Mouse (Mus musculus) ES-E14 (cell line): ENCODE measurements around the gene Sgsm3. TPM values are rescaled to one million over a fixed set of nuclear protein-coding genes. Genes with fewer than 3 reads are reported as not detected.
"Not testable (repeated sequence)": the region's sequence is repeated elsewhere in the genome, so short reads cannot be mapped to it uniquely, and the experiment has no call there.

Source experiments
- DNase-seq: peaks from one replicate; pipeline ENCODE4 v3.0.0-alpha.2; 2013; ENCODE audit warnings: low read depth, low spot score
- H3K27ac ChIP-seq: 2 replicates; pipeline ENCODE4 v1.5.1; 2012; ENCODE audit warnings: low read depth, mild to moderate bottlenecking, low read length, moderate library complexity, mixed read lengths; ENCODE audit not compliant: poor library complexity, insufficient read depth, severe bottlenecking
- H3K36me3 ChIP-seq: 2 replicates; pipeline ENCODE4 v1.6.1; 2012; ENCODE audit warnings: mild to moderate bottlenecking, low read length, moderate library complexity, mixed read lengths; ENCODE audit not compliant: control insufficient read depth, poor library complexity, insufficient read depth, severe bottlenecking
- H3K4me1 ChIP-seq, 2 experiments: fragments of 150-350 bp in 1 of 2; sonication (generic) in 1 of 2; 2 replicates each; pipeline ENCODE4 v1.6.1; 2012; ENCODE audit warnings: low read length in 2 of 2, mild to moderate bottlenecking in 1 of 2, mixed read lengths in 1 of 2; ENCODE audit not compliant: control insufficient read depth in 2 of 2, insufficient read depth in 2 of 2, poor library complexity in 1 of 2
- H3K4me3 ChIP-seq, 2 experiments: fragments of 150-350 bp in 1 of 2; sonication (generic) in 1 of 2; 2 replicates each; pipeline ENCODE4 v1.5.1; 2012; ENCODE audit warnings: low read length in 2 of 2, low read depth in 1 of 2, mild to moderate bottlenecking in 1 of 2, mixed read lengths in 1 of 2; ENCODE audit not compliant: insufficient read depth in 1 of 2, poor library complexity in 1 of 2, severe bottlenecking in 1 of 2
- H3K9ac ChIP-seq: 2 replicates; pipeline ENCODE4 v1.6.1; 2012; ENCODE audit warnings: low read depth, mild to moderate bottlenecking, low read length, mixed read lengths; ENCODE audit not compliant: poor library complexity, insufficient read depth, severe bottlenecking
- H3K9me3 ChIP-seq: fragments of 150-350 bp; sonication (generic); 2 replicates; pipeline ENCODE4 v1.6.1; 2012; ENCODE audit warnings: low read depth, mild to moderate bottlenecking, low read length; ENCODE audit not compliant: control insufficient read depth, insufficient read depth
- CHD2 ChIP-seq: IDR thresholded peaks from 2 replicates; pipeline ENCODE4 v1.6.1; 2014; ENCODE audit warnings: mild to moderate bottlenecking, low read depth, low read length, inconsistent platforms
- HCFC1 ChIP-seq: IDR thresholded peaks from 2 replicates; pipeline ENCODE4 v1.6.1; 2012; ENCODE audit warnings: low read length, inconsistent platforms, borderline replicate concordance; ENCODE audit not compliant: insufficient read depth
- MAFK ChIP-seq: IDR thresholded peaks from 2 replicates; pipeline ENCODE4 v1.6.1; 2014; ENCODE audit warnings: mild to moderate bottlenecking, low read depth, low read length, inconsistent platforms; ENCODE audit not compliant: insufficient read depth
- ZC3H11A ChIP-seq: IDR thresholded peaks from 2 replicates; pipeline ENCODE4 v1.6.1; 2012; ENCODE audit warnings: low read depth, mild to moderate bottlenecking, inconsistent platforms, low read length, borderline replicate concordance
- ZNF384 ChIP-seq: IDR thresholded peaks from 2 replicates; pipeline ENCODE4 v1.6.1; 2012; ENCODE audit warnings: low read depth, low read length, inconsistent platforms
- in situ Hi-C, 2 experiments: fragments of 600-800 bp; cut with MboI; formaldehyde crosslinking; loops; one replicate each; pipeline ENCODE4 v1.15.1; 2025; ENCODE audit warnings: low sequenced_read_pairs in 2 of 2, inconsistent platforms in 1 of 2; ENCODE audit not compliant: unreplicated experiment in 2 of 2
- total RNA-seq: library from RNA; depleted of rRNA; stranded (reverse); fragments of 300-350 nt; gene quantifications from 2 replicates; pipeline ENCODE4 v1.2.3, GENCODE M21; 2012; rRNA removed

Sgsm3 gene
- 51.6 and 71.9 TPM in 2 replicates for total RNA-seq

DNA sequence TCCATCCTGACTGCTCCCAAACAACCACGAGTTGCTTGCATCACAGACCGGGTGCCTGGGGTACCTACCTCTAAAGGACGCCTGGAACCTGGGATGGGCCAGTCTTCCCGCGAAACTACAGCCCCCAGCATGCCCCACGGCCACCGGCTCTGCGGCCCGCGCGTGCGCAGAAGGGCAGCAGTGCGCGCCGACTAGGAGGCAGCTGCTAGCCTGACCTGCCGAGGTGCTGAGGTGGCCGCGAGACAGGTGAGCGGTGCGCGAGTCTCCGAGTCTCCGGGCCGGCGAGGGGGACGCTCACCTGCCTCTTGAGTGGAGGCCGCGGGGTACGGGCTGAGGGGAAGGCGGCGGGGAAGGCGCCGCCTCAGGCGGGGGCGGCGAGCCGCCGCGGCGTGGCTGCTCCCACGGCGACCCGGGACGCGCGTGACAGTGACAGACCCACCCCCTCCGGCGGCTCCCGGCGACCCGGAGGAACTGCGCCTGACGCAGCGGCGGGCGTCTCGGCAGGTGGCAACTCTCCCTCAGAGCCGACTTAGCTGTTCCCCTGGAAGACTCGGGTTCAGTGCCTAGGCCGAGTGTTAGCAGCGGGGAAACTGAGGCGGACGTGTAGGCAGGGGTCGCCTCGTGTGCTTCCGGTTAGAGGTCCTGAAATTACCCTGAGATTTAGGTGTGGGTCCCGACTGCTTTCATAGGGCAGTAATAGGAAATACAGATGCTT is at the start of gene Sgsm3:
Gene Sgsm3, plus strand, starts transcription at position 146 of the 715 bp plus-strand sequence.
- Histone ChIP-seq H3K9ac (peak within 1 kb of the TSS; percentile 89), H3K36me3 (no peaks in the 10 kb centered on the region), H3K9me3 (no peaks in the 10 kb centered on the region), H3K4me1 (peaks cover 0 to 5% of the 10 kb centered on the region in 2 experiments; a peak in 1 of 4 replicates), H3K4me3 (peak within 1 kb of the TSS; percentile 76 to 98), H3K27ac (no peak within 1 kb of the TSS)
- peak; percentile 75 for DNase-seq
- TF ChIP-seq ZNF384, result no peak
- TF ChIP-seq HCFC1, result peak; percentile 97
- TF ChIP-seq ZC3H11A, result no peak
- in situ Hi-C loops, result no loop called here

DNA sequence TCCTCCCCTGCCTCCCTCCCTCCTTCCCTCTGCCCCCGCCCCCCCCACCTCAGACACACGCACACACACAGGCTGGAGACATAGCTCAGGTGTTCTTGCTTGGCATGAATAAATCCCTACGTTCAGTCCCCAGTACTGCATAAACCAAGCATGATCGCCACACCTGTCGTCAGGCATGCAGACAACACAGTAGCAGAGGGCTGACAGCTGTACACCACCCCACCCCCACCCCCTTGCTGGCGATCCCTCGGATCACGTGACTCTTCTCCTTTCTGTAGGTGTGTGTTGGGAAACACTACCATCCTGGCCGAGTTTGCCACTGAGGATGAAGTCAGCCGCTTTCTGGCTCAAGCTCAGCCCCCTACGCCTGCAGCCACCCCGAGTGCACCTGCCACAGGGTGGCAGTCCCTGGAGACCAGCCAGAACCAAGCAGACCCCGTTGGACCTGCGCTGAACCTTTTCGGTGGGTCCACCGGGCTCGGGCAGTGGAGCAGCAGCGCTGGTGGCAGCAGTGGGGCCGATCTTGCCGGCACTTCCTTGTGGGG is 48.7 kb upstream of the Sgsm3 start:
- Histone ChIP-seq H3K9ac (peak overlapping the region; percentile 45; the same call in 1 of the 2 replicates), H3K4me3 (peak overlapping the region; percentile 57 to 65)
- in situ Hi-C loops, result no loop called here

DNA sequence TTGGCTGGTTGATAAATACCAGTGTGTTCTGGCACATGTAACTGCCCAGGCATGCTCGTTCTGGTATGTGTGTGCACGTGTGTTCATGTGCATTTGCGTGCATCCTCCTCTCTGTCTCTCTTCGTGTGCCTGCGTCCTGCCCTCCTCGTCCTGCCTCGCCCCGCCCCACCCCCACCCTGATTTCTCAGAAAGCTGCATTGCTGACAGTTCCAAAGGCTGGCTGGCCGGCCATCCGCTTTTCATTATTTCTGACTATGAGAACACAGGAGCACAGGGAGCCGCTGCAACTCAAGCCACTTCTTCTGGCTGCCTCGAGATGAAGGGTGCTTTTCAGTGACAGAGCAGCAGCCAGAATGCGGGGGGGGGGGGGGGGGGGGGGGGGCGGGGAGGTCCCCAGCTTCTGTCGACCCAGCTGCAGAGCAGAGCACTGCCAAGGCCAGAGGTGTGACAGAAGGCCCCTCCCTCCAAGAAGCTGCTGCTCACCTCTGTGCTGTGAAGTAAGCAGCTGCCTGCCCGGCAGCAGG is 47.5 kb upstream of the Sgsm3 start:
- peaks cover 12% of the 10 kb centered on the region; the same call in 1 of the 2 replicates for H3K36me3 ChIP-seq
- peak; percentile 79; the same call in 1 of the 2 replicates for TF ChIP-seq ZNF384
- TF ChIP-seq HCFC1, result no peak
- TF ChIP-seq ZC3H11A, result no peak
- TF ChIP-seq CHD2, result no peak
- TF ChIP-seq MAFK, result no peak
- peaks cover 5 to 14% of the 10 kb centered on the region in 2 experiments; a peak in 3 of 4 replicates for H3K4me1 ChIP-seq
- in situ Hi-C loops, result no loop called here
- H3K9me3 ChIP-seq, result no peaks in the 10 kb centered on the region
- DNase-seq, result no peak
- 0 out of 2 replicates have a peak overlapping the region, but pooled peaks have one; percentile 43 for H3K27ac ChIP-seq
- H3K4me3 ChIP-seq, result peak overlapping the region; percentile 2 to 12; a peak in 1 of 4 replicates
- no peak overlapping the region for H3K9ac ChIP-seq

More for the DNA sequence above, 48.7 kb upstream of the Sgsm3 start:
- no peaks in the 10 kb centered on the region for H3K9me3 ChIP-seq
- H3K27ac ChIP-seq, result no peak overlapping the region; the same call in 1 of the 2 replicates
- peak; percentile 45 for DNase-seq
- H3K36me3 ChIP-seq, result peaks cover 12% of the 10 kb centered on the region; the same call in 1 of the 2 replicates
- TF ChIP-seq MAFK (no peak), ZNF384 (no peak), ZC3H11A (no peak), CHD2 (no peak), HCFC1 (no peak)
- H3K4me1 ChIP-seq, result peaks cover 7 to 14% of the 10 kb centered on the region in 2 experiments; a peak in 3 of 4 replicates

DNA sequence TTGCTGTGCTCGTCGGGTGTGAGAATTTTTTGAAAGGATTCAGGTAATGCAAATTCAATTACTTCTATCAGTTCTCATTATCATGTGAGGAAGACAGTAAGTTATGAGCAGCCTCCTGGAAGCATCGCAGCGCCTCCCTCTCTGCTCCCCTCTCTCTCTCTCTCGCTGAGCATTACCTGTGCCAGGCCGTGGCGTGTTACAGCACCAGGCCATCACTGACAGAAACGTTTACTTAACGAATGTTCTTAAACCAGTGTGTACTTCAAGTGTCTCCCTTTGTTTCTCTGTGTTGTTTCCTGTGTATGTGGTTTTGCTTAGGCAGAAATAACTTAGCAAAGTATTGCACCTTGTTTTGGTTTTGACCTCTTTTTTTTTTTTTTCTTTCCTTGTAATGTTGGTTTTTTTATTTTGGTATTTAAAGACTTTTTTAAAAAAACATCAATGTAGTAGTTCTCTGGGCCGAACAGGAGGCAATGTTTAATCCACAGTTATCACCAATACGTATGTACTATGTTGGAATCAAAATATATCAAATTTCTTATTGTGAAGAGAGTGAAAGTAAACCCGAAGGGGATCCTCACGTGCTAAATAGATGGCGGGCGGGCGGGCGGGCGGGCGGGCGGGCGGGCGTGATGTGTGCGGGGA is 46.8 kb upstream of the Sgsm3 start:
- H3K27ac ChIP-seq, H3K9me3 ChIP-seq, in situ Hi-C loops, H3K4me3 ChIP-seq, H3K9ac ChIP-seq, DNase-seq: not testable (repeated sequence)
- H3K4me1 ChIP-seq, result peaks cover 5 to 17% of the 10 kb centered on the region in 2 experiments; a peak in 3 of 4 replicates
- peaks cover 12% of the 10 kb centered on the region; the same call in 1 of the 2 replicates for H3K36me3 ChIP-seq
